12 mouse cellular contexts compared by ENCODE assay signal in genomic region chr10:25714041-25714440, GRCm38 (mm10).
DNase-seq lines count a peak whose midpoint lies in the region.
"Had no signal": no experiment of that assay in that cellular context is flagged by ENCODE, and none has a peak within 500 bp of the region (broad histone marks: within the 10 kb centered on the region; RNA-seq: fewer than 3 reads in every experiment).

No protein-coding gene starts in this region.

- DNase-seq in layer of hippocampus, adult 8-10 months (ENCODE audit: low spot score in 2 of 2): peak; percentile 12 to 17
- no peak for DNase-seq in layer of hippocampus, postnatal 25 days (ENCODE audit: extremely low spot score in 1 of 2, low spot score in 1 of 2)
- peak; percentile 73 for DNase-seq in right cerebral cortex, adult 18-20 months
- DNase-seq in right cerebral cortex, postnatal 14 days: no peak
- DNase-seq in frontal cortex, postnatal 36 days (ENCODE audit: low spot score in 2 of 2): peak; percentile 40 to 44
- DNase-seq in gastrocnemius, adult 18-20 months (ENCODE audit: low spot score): no peak
- no peak for DNase-seq in cerebellum, adult 18-20 months
- no peak for DNase-seq in kidney, adult 9 months
- DNase-seq: adrenal gland, postnatal 36 days; cerebellum, adult 11-12 months; kidney, adult 8-10 months; thymus, postnatal 25 days had no signal

Comparison
In these comparisons a context has a peak if more than half of its experiments do, and no peak if none do; other contexts are left out.
1. DNase-seq: peak in layer of hippocampus, adult 8-10 months (2 of 2), right cerebral cortex, adult 18-20 months (single experiment) and frontal cortex, postnatal 36 days (2 of 2); none in layer of hippocampus, postnatal 25 days (0 of 2), right cerebral cortex, postnatal 14 days (single experiment), gastrocnemius, adult 18-20 months (single experiment), cerebellum, adult 18-20 months (0 of 2) and kidney, adult 9 months (single experiment).